13 mouse cellular contexts compared by ENCODE assay signal in the genomic region with DNA sequence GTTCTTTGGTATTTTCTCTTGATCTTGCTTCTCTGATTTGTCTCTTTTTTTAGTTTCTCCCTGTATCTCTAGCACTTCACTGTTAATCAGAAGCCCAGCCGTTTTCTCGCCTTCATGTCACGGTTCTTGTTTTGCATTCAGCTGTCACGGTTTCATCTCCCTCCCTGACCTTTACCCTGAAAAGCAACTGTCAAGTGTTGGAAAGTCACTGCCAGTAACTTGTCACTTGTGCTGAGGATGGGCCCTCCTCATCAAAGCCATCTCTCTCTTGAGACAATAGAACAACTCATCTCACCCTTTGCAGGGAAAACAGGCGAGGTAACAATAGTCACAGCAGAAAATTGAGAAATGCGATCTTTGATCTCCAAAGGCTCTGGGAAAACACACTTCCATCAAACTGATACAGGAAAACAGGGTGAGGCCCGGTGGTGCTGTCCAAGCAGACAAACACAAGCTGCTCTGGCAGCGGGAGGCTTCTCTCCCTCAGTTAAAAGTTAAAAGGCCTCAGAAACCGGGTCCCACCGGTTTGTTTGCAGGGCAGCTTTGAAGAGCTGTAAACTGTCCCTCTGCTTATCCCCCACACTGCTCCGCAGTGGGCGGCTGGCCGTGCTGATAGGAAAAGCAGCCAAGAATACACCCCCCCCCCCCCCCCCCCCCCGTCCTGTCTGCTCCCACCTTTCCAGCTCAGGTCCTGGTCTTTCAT.
A peak's percentile ranks its signal among the peaks of the same experiment; 100 is the strongest.
DNase-seq lines count a peak whose midpoint lies in the region; ATAC-seq and TF ChIP-seq lines count a peak whose summit lies in the region.
"Had no signal": no experiment of that assay in that cellular context is flagged by ENCODE, and none has a peak within 500 bp of the region (broad histone marks: within the 10 kb centered on the region; RNA-seq: fewer than 3 reads in every experiment).

No protein-coding gene starts in this region.

- no peak for TF ChIP-seq POLR2A in kidney, adult 2 months (IDR thresholded peaks at IDR 0.05; ENCODE audit: low read depth, low read length)

- no peaks in the 10 kb centered on the region for H3K27me3 ChIP-seq in kidney, embryonic 16.5 days (ENCODE audit: insufficient read depth, low read length)
- no peaks in the 10 kb centered on the region for H3K27me3 ChIP-seq in kidney, adult 2 months (replicated peaks; ENCODE audit: control insufficient read depth, insufficient read depth, low read length)
- peaks cover 7% of the 10 kb centered on the region; the same call in 1 of the 2 replicates for H3K27me3 ChIP-seq in embryonic facial prominence, embryonic 10.5 days (replicated peaks; ENCODE audit: low read depth, poor library complexity, severe bottlenecking)
- H3K27me3 ChIP-seq in hindbrain, postnatal 0 days (ENCODE audit: insufficient read depth, low read length): no peaks in the 10 kb centered on the region
- H3K27me3 ChIP-seq in midbrain, embryonic 14.5 days (ENCODE audit: control insufficient read depth, insufficient read depth, low read length): no peaks in the 10 kb centered on the region
- H3K27me3 ChIP-seq: embryonic facial prominence, embryonic 12.5 days had no signal

- DNase-seq in kidney, adult 2 months: no peak
- peak; percentile 18 for DNase-seq in embryonic facial prominence, embryonic 10.5 days (ENCODE audit: low spot score)
- DNase-seq in hindbrain, postnatal 0 days (ENCODE audit: low spot score): no peak
- peak; percentile 46 for DNase-seq in midbrain, embryonic 14.5 days
- DNase-seq in gastrocnemius, adult 18-20 months (ENCODE audit: low spot score): no peak
- no peak for DNase-seq in cerebellum, adult 18-20 months
- no peak for DNase-seq in urinary bladder, postnatal 14 days (ENCODE audit: low spot score)
- DNase-seq: adrenal gland, postnatal 25 days; heart, postnatal 14 days; thymus, postnatal 25 days had no signal

- no peak overlapping the region for H3K27ac ChIP-seq in kidney, embryonic 16.5 days (ENCODE audit: low read length)
- no peak overlapping the region for H3K27ac ChIP-seq in kidney, adult 2 months (ENCODE audit: insufficient read depth, low read depth, low read length)
- peak overlapping the region; percentile 35 for H3K27ac ChIP-seq in embryonic facial prominence, embryonic 10.5 days (replicated peaks)
- no peak overlapping the region for H3K27ac ChIP-seq in hindbrain, postnatal 0 days
- peak overlapping the region; percentile 33 for H3K27ac ChIP-seq in midbrain, embryonic 14.5 days (replicated peaks; ENCODE audit: low read depth, low read length)
- H3K27ac ChIP-seq: embryonic facial prominence, embryonic 12.5 days had no signal

- TF ChIP-seq CTCF in kidney, adult 2 months (conservative IDR thresholded peaks at IDR 0.05; ENCODE audit: insufficient read depth, insufficient read length, low read depth, low read length): no peak
- TF ChIP-seq CTCF in hindbrain, postnatal 0 days (IDR thresholded peaks at IDR 0.05; ENCODE audit: low read depth): no peak

- no peaks in the 10 kb centered on the region for H3K36me3 ChIP-seq in kidney, embryonic 16.5 days (ENCODE audit: insufficient read depth, low read length)
- H3K36me3 ChIP-seq in kidney, adult 2 months (ENCODE audit: control insufficient read depth, insufficient read depth, low read length): no peaks in the 10 kb centered on the region
- no peaks in the 10 kb centered on the region for H3K36me3 ChIP-seq in embryonic facial prominence, embryonic 10.5 days (replicated peaks)
- no peaks in the 10 kb centered on the region for H3K36me3 ChIP-seq in hindbrain, postnatal 0 days (ENCODE audit: insufficient read depth, low read length)
- no peaks in the 10 kb centered on the region for H3K36me3 ChIP-seq in midbrain, embryonic 14.5 days (ENCODE audit: control insufficient read depth, insufficient read depth, low read length)
- H3K36me3 ChIP-seq: embryonic facial prominence, embryonic 12.5 days had no signal

- H3K9me3 ChIP-seq in kidney, embryonic 16.5 days (ENCODE audit: low read length): no peaks in the 10 kb centered on the region
- no peaks in the 10 kb centered on the region for H3K9me3 ChIP-seq in embryonic facial prominence, embryonic 10.5 days
- no peaks in the 10 kb centered on the region for H3K9me3 ChIP-seq in hindbrain, postnatal 0 days (ENCODE audit: low read length)
- H3K9me3 ChIP-seq in midbrain, embryonic 14.5 days (ENCODE audit: control insufficient read depth, low read length): no peaks in the 10 kb centered on the region
- H3K9me3 ChIP-seq: embryonic facial prominence, embryonic 12.5 days; megakaryocyte, embryonic 14.5 days had no signal

- H3K4me3 ChIP-seq in kidney, embryonic 16.5 days (ENCODE audit: low read length): no peak overlapping the region
- H3K4me3 ChIP-seq in kidney, adult 2 months (ENCODE audit: insufficient read depth, low read depth, low read length): no peak overlapping the region
- H3K4me3 ChIP-seq in embryonic facial prominence, embryonic 10.5 days: 0 out of 2 replicates have a peak overlapping the region, but pooled peaks have one; percentile 11
- H3K4me3 ChIP-seq in hindbrain, postnatal 0 days (ENCODE audit: low read length): no peak overlapping the region
- no peak overlapping the region for H3K4me3 ChIP-seq in midbrain, embryonic 14.5 days (replicated peaks; ENCODE audit: low read depth, low read length)
- H3K4me3 ChIP-seq: embryonic facial prominence, embryonic 12.5 days had no signal

- WGBS in kidney, embryonic 16.5 days: 9% methylated on average over 13 of the region's 14 CpGs
- 19% methylated on average over 14 of the region's 14 CpGs for whole genome bisulfite sequencing in kidney, adult 2 months
- 7% methylated on average over 14 of the region's 14 CpGs for WGBS in embryonic facial prominence, embryonic 10.5 days
- 13% methylated on average over 14 of the region's 14 CpGs for WGBS in hindbrain, postnatal 0 days
- WGBS in midbrain, embryonic 14.5 days: 3% methylated on average over 14 of the region's 14 CpGs

- H3K9ac ChIP-seq in kidney, embryonic 16.5 days (replicated peaks; ENCODE audit: low read length): no peak overlapping the region
- no peak overlapping the region for H3K9ac ChIP-seq in hindbrain, postnatal 0 days (replicated peaks; ENCODE audit: low read length)
- H3K9ac ChIP-seq in midbrain, embryonic 14.5 days (replicated peaks; ENCODE audit: low read length): peak overlapping the region; percentile 14; the same call in 1 of the 2 replicates
- H3K9ac ChIP-seq: embryonic facial prominence, embryonic 12.5 days had no signal

- no peak overlapping the region; the same call in 1 of the 2 replicates for H3K4me2 ChIP-seq in kidney, embryonic 16.5 days (replicated peaks; ENCODE audit: low read depth, low read length)
- H3K4me2 ChIP-seq in hindbrain, postnatal 0 days (ENCODE audit: low read depth, low read length): no peak overlapping the region
- peak overlapping the region; percentile 9; the same call in 1 of the 2 replicates for H3K4me2 ChIP-seq in midbrain, embryonic 14.5 days (ENCODE audit: low read length)
- H3K4me2 ChIP-seq: embryonic facial prominence, embryonic 12.5 days had no signal

- H3K4me1 ChIP-seq in kidney, embryonic 16.5 days (ENCODE audit: insufficient read depth, low read length): peaks cover 16% of the 10 kb centered on the region
- H3K4me1 ChIP-seq in kidney, adult 2 months (ENCODE audit: control insufficient read depth, insufficient read depth, low read length): no peaks in the 10 kb centered on the region
- peaks cover 30% of the 10 kb centered on the region for H3K4me1 ChIP-seq in embryonic facial prominence, embryonic 10.5 days
- H3K4me1 ChIP-seq in hindbrain, postnatal 0 days (ENCODE audit: insufficient read depth, low read length): no peaks in the 10 kb centered on the region
- H3K4me1 ChIP-seq in midbrain, embryonic 14.5 days (ENCODE audit: control insufficient read depth, insufficient read depth, low read length): peaks cover 32% of the 10 kb centered on the region

- peak; percentile 73 for ATAC-seq in kidney, embryonic 16.5 days (ENCODE audit: low FRiP score, low TSS enrichment)
- ATAC-seq in hindbrain, postnatal 0 days: peak; percentile 53; the same call in 1 of the 2 replicates
- ATAC-seq in midbrain, embryonic 14.5 days (ENCODE audit: low FRiP score, low TSS enrichment): peak; percentile 38; the same call in 1 of the 2 replicates

Comparison
In these comparisons a context has a peak if more than half of its experiments do, and no peak if none do; other contexts are left out.
1. H3K27ac ChIP-seq: peak in embryonic facial prominence, embryonic 10.5 days (single experiment) and midbrain, embryonic 14.5 days (single experiment); none in kidney, embryonic 16.5 days (single experiment), kidney, adult 2 months (single experiment) and hindbrain, postnatal 0 days (single experiment).
2. DNase-seq: peak in embryonic facial prominence, embryonic 10.5 days (single experiment) and midbrain, embryonic 14.5 days (single experiment); none in kidney, adult 2 months (single experiment), hindbrain, postnatal 0 days (single experiment), gastrocnemius, adult 18-20 months (single experiment), cerebellum, adult 18-20 months (0 of 2) and urinary bladder, postnatal 14 days (single experiment).
3. Peak in every context shown above with its lines, with median percentiles within 50 percentile points of each other: ATAC-seq.